Comparison of ENCODE assay signal across 8 mouse cellular contexts in genomic region chr13:62016168-62016502, GRCm38 (mm10).
DNase-seq lines count a peak whose midpoint lies in the region; ATAC-seq and TF ChIP-seq lines count a peak whose summit lies in the region.
"Not testable (repeated sequence)": the region's sequence is repeated elsewhere in the genome, so short reads cannot be mapped to it uniquely, and the experiment has no call there.

No protein-coding gene starts in this region.

- DNase-seq in forebrain, embryonic 10.5 days (ENCODE audit: extremely low spot score, low spot score); limb, embryonic 11.5 days (ENCODE audit: low spot score); lung, embryonic 14.5 days; stomach, postnatal 0 days (ENCODE audit: low spot score): not testable (repeated sequence)

- peaks cover 22% of the 10 kb centered on the region for H3K36me3 ChIP-seq in forebrain, embryonic 10.5 days (replicated peaks)
- H3K36me3 ChIP-seq in heart, embryonic 12.5 days; limb, embryonic 11.5 days (ENCODE audit: control insufficient read depth, insufficient read depth, low read length); lung, embryonic 14.5 days (ENCODE audit: insufficient read depth); midbrain, embryonic 16.5 days (ENCODE audit: control insufficient read depth, insufficient read depth, low read length); stomach, postnatal 0 days (ENCODE audit: control insufficient read depth, insufficient read depth, low read length): not testable (repeated sequence)

- not testable (repeated sequence) for TF ChIP-seq POLR2A in bone marrow macrophage, adult 2 months (IDR thresholded peaks at IDR 0.05; ENCODE audit: borderline replicate concordance, low read depth, low read length)

- H3K4me1 ChIP-seq in bone marrow macrophage, adult 2 months (ENCODE audit: control insufficient read depth, insufficient read depth, low read length); forebrain, embryonic 10.5 days; heart, embryonic 12.5 days (replicated peaks); limb, embryonic 11.5 days (ENCODE audit: control insufficient read depth, insufficient read depth, low read length); lung, embryonic 14.5 days (ENCODE audit: insufficient read depth); midbrain, embryonic 16.5 days (ENCODE audit: control insufficient read depth, insufficient read depth, low read length); stomach, postnatal 0 days (replicated peaks; ENCODE audit: control insufficient read depth, insufficient read depth): not testable (repeated sequence)

- H3K4me3 ChIP-seq in bone marrow macrophage, adult 2 months (ENCODE audit: insufficient read depth, low read length) = peak overlapping the region; percentile 60
- H3K4me3 ChIP-seq in forebrain, embryonic 10.5 days = peak overlapping the region; percentile 70
- peak overlapping the region; percentile 81 for H3K4me3 ChIP-seq in heart, embryonic 12.5 days
- peak overlapping the region; percentile 51 for H3K4me3 ChIP-seq in limb, embryonic 11.5 days (ENCODE audit: low read depth, low read length)
- peak overlapping the region; percentile 59 for H3K4me3 ChIP-seq in lung, embryonic 14.5 days (ENCODE audit: low read depth, low read length)
- peak overlapping the region; percentile 59 for H3K4me3 ChIP-seq in midbrain, embryonic 16.5 days (ENCODE audit: low read depth, low read length)
- H3K4me3 ChIP-seq in stomach, postnatal 0 days (ENCODE audit: low read depth, low read length) = peak overlapping the region; percentile 55

- not testable (repeated sequence) for TF ChIP-seq EP300 in stomach, postnatal 0 days (optimal IDR thresholded peaks at IDR 0.05)

- peak overlapping the region; percentile 67 for H3K4me2 ChIP-seq in heart, embryonic 12.5 days
- peak overlapping the region; percentile 40 for H3K4me2 ChIP-seq in limb, embryonic 11.5 days (ENCODE audit: low read depth, severe bottlenecking)
- H3K4me2 ChIP-seq in lung, embryonic 14.5 days = peak overlapping the region; percentile 55
- H3K4me2 ChIP-seq in midbrain, embryonic 16.5 days (ENCODE audit: low read length) = peak overlapping the region; percentile 63
- H3K4me2 ChIP-seq in stomach, postnatal 0 days (replicated peaks; ENCODE audit: low read depth) = peak overlapping the region; percentile 57

- peaks cover 19% of the 10 kb centered on the region; the same call in 1 of the 2 replicates for H3K9me3 ChIP-seq in forebrain, embryonic 10.5 days
- not testable (repeated sequence) for H3K9me3 ChIP-seq in heart, embryonic 12.5 days (replicated peaks); limb, embryonic 11.5 days (ENCODE audit: control insufficient read depth, low read length); lung, embryonic 14.5 days (ENCODE audit: low read depth, low read length); midbrain, embryonic 16.5 days (replicated peaks; ENCODE audit: control insufficient read depth, low read length, poor library complexity, severe bottlenecking); stomach, postnatal 0 days (ENCODE audit: control insufficient read depth, low read length)

- H3K27ac ChIP-seq in bone marrow macrophage, adult 2 months (ENCODE audit: insufficient read depth, low read depth, low read length); limb, embryonic 11.5 days (replicated peaks; ENCODE audit: low read depth, low read length): not testable (repeated sequence)
- peak overlapping the region; percentile 88 for H3K27ac ChIP-seq in forebrain, embryonic 10.5 days
- peak overlapping the region; percentile 80 for H3K27ac ChIP-seq in heart, embryonic 12.5 days (ENCODE audit: poor library complexity, severe bottlenecking)
- peak overlapping the region; percentile 62 for H3K27ac ChIP-seq in lung, embryonic 14.5 days (ENCODE audit: low read depth)
- peak overlapping the region; percentile 73; the same call in 1 of the 2 replicates for H3K27ac ChIP-seq in midbrain, embryonic 16.5 days (ENCODE audit: low read length)
- H3K27ac ChIP-seq in stomach, postnatal 0 days (replicated peaks) = peak overlapping the region; percentile 67

- H3K9ac ChIP-seq in heart, embryonic 12.5 days = peak overlapping the region; percentile 80
- peak overlapping the region; percentile 54 for H3K9ac ChIP-seq in limb, embryonic 11.5 days (ENCODE audit: low read length)
- peak overlapping the region; percentile 61 for H3K9ac ChIP-seq in lung, embryonic 14.5 days
- peak overlapping the region; percentile 74 for H3K9ac ChIP-seq in midbrain, embryonic 16.5 days (ENCODE audit: low read depth, low read length)
- peak overlapping the region; percentile 66 for H3K9ac ChIP-seq in stomach, postnatal 0 days (ENCODE audit: low read length)

- not testable (repeated sequence) for TF ChIP-seq CTCF in bone marrow macrophage, adult 2 months (IDR thresholded peaks at IDR 0.05; ENCODE audit: low read depth, low read length); lung, embryonic 14.5 days (IDR thresholded peaks at IDR 0.05; ENCODE audit: low read depth); stomach, postnatal 0 days (IDR thresholded peaks at IDR 0.05; ENCODE audit: low read depth)

- 0% methylated on average over 5 of the region's 5 CpGs for WGBS in forebrain, embryonic 10.5 days
- 0% methylated on average over 5 of the region's 5 CpGs for WGBS in heart, embryonic 12.5 days
- 0% methylated on average over 5 of the region's 5 CpGs for WGBS in limb, embryonic 11.5 days
- under 1% methylated on average over 5 of the region's 5 CpGs for WGBS in lung, embryonic 14.5 days
- 0% methylated on average over 5 of the region's 5 CpGs for WGBS in midbrain, embryonic 16.5 days
- WGBS in stomach, postnatal 0 days = under 1% methylated on average over 5 of the region's 5 CpGs

- not testable (repeated sequence) for ATAC-seq in heart, embryonic 12.5 days (ENCODE audit: insufficient number of reproducible peaks, low FRiP score); limb, embryonic 11.5 days (ENCODE audit: insufficient number of reproducible peaks, low FRiP score, low TSS enrichment, low read depth); lung, embryonic 14.5 days (ENCODE audit: insufficient read depth); midbrain, embryonic 16.5 days; stomach, postnatal 0 days (ENCODE audit: low FRiP score, low TSS enrichment)
- ATAC-seq in inflammation-experienced regulatory T-cells, adult 6 months = peak; percentile 39

- H3K27me3 ChIP-seq in forebrain, embryonic 10.5 days (ENCODE audit: poor library complexity, severe bottlenecking); heart, embryonic 12.5 days (replicated peaks); limb, embryonic 11.5 days (ENCODE audit: control insufficient read depth, insufficient read depth, low read length); lung, embryonic 14.5 days (ENCODE audit: insufficient read depth, low read length); midbrain, embryonic 16.5 days (ENCODE audit: control insufficient read depth, insufficient read depth, low read depth, low read length); stomach, postnatal 0 days (ENCODE audit: control insufficient read depth, insufficient read depth, low read length): not testable (repeated sequence)
